Mouse (Mus musculus): ENCODE measurements around the gene Dnaic1. TPM values are rescaled to one million over a fixed set of nuclear protein-coding genes. Genes with fewer than 3 reads are reported as not detected.
A peak's percentile ranks its signal among the peaks of the same experiment; 100 is the strongest.

Gene Dnaic1
- polyA plus RNA-seq, 1 experiment from 2014 or later, result 2.0 TPM

DNA sequence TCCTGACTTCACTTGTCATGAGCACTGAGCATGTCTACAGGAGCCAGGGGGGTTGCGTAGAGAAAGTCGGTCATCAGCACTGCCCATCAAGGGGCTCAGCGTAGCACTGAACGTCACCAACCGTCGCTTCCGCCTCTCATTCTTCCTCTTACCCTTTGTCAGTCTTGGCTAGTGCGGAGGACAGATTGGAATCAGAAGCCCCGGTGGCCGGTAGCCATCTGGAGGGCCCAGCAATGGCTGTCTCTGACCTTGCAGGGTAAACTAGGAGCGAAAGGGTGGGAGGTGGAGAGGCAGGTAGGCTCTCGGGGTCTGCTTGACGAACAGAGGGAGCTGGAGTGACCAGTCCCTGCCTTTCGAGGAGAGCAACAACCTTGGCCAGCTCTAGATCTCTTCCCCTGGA lies 52.5 kb downstream of the Dnaic1 start:
- Histone ChIP-seq H3K36me3 (no peaks in the 10 kb centered on the region), H3K9ac (replicated peaks) (no peak overlapping the region), H3K27me3 (no peaks in the 10 kb centered on the region), H3K4me2 (replicated peaks) (no peak overlapping the region), H3K4me1 (peaks cover 21% of the 10 kb centered on the region), H3K4me3 (no peak overlapping the region), H3K9me3 (no peaks in the 10 kb centered on the region), H3K27ac (replicated peaks) (no peak overlapping the region)
- WGBS, result 89% methylated on average over 14 of the region's 14 CpGs
- ATAC-seq (replicated peaks), result no peak

DNA sequence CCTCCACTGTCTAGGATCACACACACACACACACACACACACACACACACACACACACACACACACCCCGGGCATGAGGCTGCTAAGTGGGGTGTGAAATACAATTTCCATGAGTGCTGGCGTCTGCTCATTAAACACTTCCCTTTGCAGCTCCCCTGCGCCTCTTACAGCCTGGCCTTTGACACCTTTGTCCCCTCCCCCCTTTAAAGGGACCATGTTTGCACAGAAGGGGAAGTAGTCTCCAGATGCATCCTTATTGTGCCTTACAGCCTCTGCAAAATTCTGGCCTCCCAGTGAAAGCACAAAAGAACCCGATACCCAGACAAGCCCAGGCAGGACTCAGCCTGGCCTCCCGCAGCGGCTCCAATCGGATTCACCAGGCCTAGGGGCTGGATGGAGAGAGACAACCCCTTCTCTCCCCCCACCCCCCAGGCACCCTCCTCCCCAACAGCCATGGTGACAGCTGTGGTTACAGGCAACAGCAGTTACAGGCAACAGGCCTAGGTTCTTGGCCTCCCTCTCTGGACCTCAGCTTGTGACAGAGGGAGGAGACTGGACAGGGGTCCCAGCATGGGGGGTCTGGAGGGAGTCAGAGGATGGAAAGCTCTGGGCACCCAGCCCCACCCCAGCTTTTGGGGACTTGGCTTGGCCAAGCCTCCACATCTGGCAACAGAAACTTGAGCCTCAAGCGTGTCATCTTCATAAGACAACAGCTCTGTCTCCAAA lies 58.8 kb downstream of the Dnaic1 start:
- Histone ChIP-seq H3K4me3 (no peak overlapping the region), H3K36me3 (no peaks in the 10 kb centered on the region), H3K4me1 (peaks cover 38% of the 10 kb centered on the region), H3K27me3 (no peaks in the 10 kb centered on the region), H3K9ac (replicated peaks) (no peak overlapping the region), H3K9me3 (no peaks in the 10 kb centered on the region), H3K4me2 (replicated peaks) (no peak overlapping the region), H3K27ac (replicated peaks) (peak overlapping the region; percentile 36)
- WGBS, result 8% methylated on average over 8 of the region's 8 CpGs
- ATAC-seq (replicated peaks), result peak; percentile 27; the same call in 1 of the 2 replicates

DNA sequence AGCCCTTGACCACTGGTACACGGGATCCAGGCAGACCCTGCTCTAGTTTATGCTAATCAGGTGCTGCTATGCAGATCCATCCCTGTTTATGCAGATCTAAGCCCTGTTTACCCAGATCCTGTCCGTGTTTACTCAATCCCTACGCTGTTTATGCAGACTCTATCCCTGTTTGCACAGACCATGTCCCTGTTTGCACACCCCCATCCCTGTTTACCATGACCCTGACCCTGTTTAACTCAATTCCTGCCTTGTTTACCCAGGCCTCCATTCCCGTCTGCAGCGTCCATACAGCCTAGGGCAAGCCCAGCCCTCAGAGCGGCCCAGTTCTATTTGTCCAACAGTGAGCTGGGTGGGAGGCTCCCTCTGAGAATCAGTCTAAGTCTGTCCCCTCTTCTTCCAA lies 60.6 kb downstream of the Dnaic1 start:
- no peak overlapping the region for H3K4me2 ChIP-seq (replicated peaks)
- H3K4me3 ChIP-seq, result no peak overlapping the region
- H3K9ac ChIP-seq (replicated peaks), result no peak overlapping the region
- H3K4me1 ChIP-seq, result peaks cover 38% of the 10 kb centered on the region
- no peak for ATAC-seq (replicated peaks)
- H3K9me3 ChIP-seq, result no peaks in the 10 kb centered on the region
- 41% methylated on average over 6 of the region's 6 CpGs for WGBS
- H3K27me3 ChIP-seq, result no peaks in the 10 kb centered on the region
- H3K27ac ChIP-seq (replicated peaks), result no peak overlapping the region
- H3K36me3 ChIP-seq, result no peaks in the 10 kb centered on the region

DNA sequence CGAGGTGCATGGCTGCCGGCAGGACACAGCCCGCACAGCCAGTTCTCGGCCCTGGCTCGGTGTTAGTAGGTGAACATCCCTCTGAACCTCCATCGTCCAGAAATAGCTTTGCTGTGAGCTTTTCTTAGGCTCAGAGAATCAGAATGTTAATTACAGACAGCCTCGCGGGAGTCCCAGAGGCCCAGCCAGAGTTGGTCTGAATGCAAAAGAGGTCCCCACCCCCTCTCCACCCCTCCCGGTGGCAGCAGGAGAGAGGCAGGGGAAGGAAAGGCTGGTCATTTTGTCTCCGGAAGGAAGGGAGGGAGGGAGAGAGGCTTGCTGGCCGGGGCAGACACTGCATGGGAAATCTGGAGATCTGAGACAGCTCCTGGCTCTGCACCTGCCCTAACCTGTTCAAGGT lies 61.8 kb downstream of the Dnaic1 start:
- ATAC-seq (replicated peaks), result 0 out of 2 replicates have a peak, but pooled peaks have one; percentile 18
- peak overlapping the region; percentile 31 for H3K27ac ChIP-seq (replicated peaks)
- WGBS, result 2% methylated on average over 11 of the region's 11 CpGs

DNA sequence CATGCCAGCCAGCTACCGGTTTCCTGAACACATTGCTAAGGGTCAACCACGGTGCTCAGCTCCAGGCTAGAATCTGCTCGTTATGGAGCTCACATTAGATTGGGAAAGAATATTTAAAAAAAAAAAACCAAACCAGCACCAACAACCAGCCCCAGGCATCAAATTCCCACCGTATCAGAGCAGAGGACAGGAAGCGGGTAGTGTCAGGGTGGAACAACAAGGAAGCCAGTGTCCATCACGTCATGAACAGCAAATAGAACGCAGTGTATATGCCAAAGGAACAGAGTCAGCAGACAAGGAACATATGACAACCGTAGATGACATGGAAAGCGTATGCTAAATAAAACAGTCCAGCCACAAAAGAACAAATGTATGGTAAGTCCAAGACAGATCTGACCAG lies 63.4 kb downstream of the Dnaic1 start:
- no peak overlapping the region for H3K4me2 ChIP-seq (replicated peaks)
- H3K36me3 ChIP-seq, result no peaks in the 10 kb centered on the region
- no peak overlapping the region for H3K27ac ChIP-seq (replicated peaks)
- H3K9ac ChIP-seq (replicated peaks), result no peak overlapping the region
- H3K4me3 ChIP-seq, result no peak overlapping the region
- H3K27me3 ChIP-seq, result no peaks in the 10 kb centered on the region
- no peak for ATAC-seq (replicated peaks)
- H3K9me3 ChIP-seq, result no peaks in the 10 kb centered on the region
- peaks cover 54% of the 10 kb centered on the region for H3K4me1 ChIP-seq
- 71% methylated on average over 9 of the region's 9 CpGs for WGBS

More for the DNA sequence above, 61.8 kb downstream of the Dnaic1 start:
- no peaks in the 10 kb centered on the region for H3K36me3 ChIP-seq
- no peaks in the 10 kb centered on the region for H3K27me3 ChIP-seq
- H3K9me3 ChIP-seq, result no peaks in the 10 kb centered on the region
- 0 out of 2 replicates have a peak overlapping the region, but pooled peaks have one; percentile 6 for H3K4me2 ChIP-seq (replicated peaks)
- no peak overlapping the region for H3K4me3 ChIP-seq
- peaks cover 44% of the 10 kb centered on the region for H3K4me1 ChIP-seq
- H3K9ac ChIP-seq (replicated peaks), result no peak overlapping the region

DNA sequence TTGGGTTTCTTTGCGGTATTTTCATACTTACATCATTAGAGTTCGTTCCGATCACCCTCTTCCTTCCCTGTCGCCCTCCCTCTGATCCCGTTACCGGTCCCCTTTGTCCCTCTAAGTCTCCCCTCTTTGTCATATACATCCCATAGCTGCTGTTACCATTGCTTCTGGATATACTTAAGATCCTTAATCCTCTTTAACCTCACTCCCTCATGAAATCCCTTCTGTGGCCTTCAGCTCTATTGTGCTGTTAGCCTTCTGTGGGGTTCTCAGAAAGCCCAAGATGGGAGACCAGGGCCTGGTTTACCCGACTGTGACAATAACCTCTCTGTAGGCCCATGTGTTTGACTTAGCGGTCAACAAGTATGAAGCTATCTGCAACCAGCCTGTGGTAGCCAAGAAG lies 65.1 kb downstream of the Dnaic1 start:
- H3K9me3 ChIP-seq, result no peaks in the 10 kb centered on the region
- H3K36me3 ChIP-seq, result no peaks in the 10 kb centered on the region
- no peak overlapping the region for H3K27ac ChIP-seq (replicated peaks)
- no peak for ATAC-seq (replicated peaks)
- no peak overlapping the region for H3K9ac ChIP-seq (replicated peaks)
- H3K4me1 ChIP-seq, result peaks cover 59% of the 10 kb centered on the region
- no peaks in the 10 kb centered on the region for H3K27me3 ChIP-seq
- no peak overlapping the region for H3K4me2 ChIP-seq (replicated peaks)
- no peak overlapping the region for H3K4me3 ChIP-seq
- 53% methylated on average over 8 of the region's 8 CpGs for WGBS

DNA sequence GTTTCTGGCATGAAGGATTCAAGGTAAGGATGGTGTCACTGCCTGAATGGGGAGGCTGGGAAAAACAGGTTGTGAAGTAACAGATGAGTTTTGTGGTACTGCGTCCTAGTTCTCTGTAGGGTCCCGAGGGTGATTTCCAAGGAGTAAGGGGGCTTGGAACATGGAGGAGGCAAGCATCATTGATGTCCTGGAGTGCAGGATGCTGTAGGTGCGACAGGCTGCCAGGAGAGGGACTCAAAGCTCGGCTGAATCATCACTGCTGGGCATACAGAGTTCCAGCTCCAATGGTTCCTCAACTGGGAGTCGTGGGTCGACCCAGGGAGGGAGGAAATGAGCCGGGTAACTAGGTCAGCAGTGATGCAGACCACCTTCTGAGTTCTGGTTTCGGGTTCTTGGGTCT lies 65.6 kb downstream of the Dnaic1 start:
- 71% methylated on average over 8 of the region's 8 CpGs for WGBS
- Histone ChIP-seq H3K9ac (replicated peaks) (no peak overlapping the region), H3K4me2 (replicated peaks) (no peak overlapping the region), H3K27me3 (no peaks in the 10 kb centered on the region), H3K27ac (replicated peaks) (no peak overlapping the region), H3K36me3 (no peaks in the 10 kb centered on the region), H3K4me1 (peaks cover 55% of the 10 kb centered on the region), H3K4me3 (no peak overlapping the region), H3K9me3 (no peaks in the 10 kb centered on the region)
- no peak for ATAC-seq (replicated peaks)

DNA sequence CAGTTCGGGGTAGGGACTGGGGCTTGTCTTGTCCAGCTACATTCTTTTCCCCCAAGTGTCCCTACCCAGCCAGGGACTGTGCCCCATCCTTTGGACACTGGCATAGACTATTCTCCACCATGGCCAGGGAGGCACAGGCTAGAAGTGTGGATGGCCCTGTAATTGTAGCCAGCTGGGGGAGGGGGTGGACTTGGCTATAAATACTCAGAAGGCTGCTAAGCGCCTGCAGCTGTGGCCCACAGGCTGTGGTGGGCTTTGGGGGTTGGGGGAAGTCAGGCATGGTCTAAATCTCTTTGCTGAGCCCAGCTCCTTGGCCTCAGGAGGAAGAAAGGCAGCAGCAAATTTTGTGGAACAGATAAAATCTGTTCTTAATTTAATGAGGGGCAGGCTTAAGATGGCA lies 66.3 kb downstream of the Dnaic1 start:
- no peak overlapping the region for H3K4me2 ChIP-seq (replicated peaks)
- WGBS, result 60% methylated on average over 2 of the region's 2 CpGs

DNA sequence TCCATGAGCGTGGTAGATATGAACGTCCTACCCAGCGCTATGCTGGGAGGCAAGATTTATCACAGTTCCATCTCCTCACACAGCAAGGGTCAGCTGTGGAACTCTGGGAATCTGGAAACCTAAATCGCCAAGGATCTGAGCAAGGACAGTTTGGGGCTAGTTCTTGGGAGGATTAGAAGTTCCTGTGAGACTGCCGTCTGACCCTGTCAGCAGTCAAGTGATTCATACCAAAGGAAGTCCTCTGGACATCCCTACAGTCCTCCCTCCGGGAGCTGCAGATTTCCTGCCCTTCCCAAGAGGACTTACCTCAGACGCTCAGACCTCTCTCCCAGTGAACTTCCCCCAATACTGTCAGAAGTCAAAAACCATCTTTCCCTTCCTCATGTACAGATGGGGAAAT lies 66.8 kb downstream of the Dnaic1 start:
- Histone ChIP-seq H3K4me1 (peaks cover 45% of the 10 kb centered on the region), H3K9me3 (no peaks in the 10 kb centered on the region), H3K4me3 (no peak overlapping the region), H3K9ac (replicated peaks) (no peak overlapping the region), H3K27ac (replicated peaks) (no peak overlapping the region; the same call in 1 of the 2 replicates), H3K36me3 (no peaks in the 10 kb centered on the region), H3K27me3 (no peaks in the 10 kb centered on the region), H3K4me2 (replicated peaks) (no peak overlapping the region)
- ATAC-seq (replicated peaks), result no peak
- 77% methylated on average over 7 of the region's 7 CpGs for WGBS

More for the DNA sequence above, 66.3 kb downstream of the Dnaic1 start:
- Histone ChIP-seq H3K36me3 (no peaks in the 10 kb centered on the region), H3K9ac (replicated peaks) (no peak overlapping the region), H3K4me1 (peaks cover 50% of the 10 kb centered on the region), H3K27ac (replicated peaks) (no peak overlapping the region), H3K9me3 (no peaks in the 10 kb centered on the region), H3K27me3 (no peaks in the 10 kb centered on the region), H3K4me3 (no peak overlapping the region)
- no peak for ATAC-seq (replicated peaks)

DNA sequence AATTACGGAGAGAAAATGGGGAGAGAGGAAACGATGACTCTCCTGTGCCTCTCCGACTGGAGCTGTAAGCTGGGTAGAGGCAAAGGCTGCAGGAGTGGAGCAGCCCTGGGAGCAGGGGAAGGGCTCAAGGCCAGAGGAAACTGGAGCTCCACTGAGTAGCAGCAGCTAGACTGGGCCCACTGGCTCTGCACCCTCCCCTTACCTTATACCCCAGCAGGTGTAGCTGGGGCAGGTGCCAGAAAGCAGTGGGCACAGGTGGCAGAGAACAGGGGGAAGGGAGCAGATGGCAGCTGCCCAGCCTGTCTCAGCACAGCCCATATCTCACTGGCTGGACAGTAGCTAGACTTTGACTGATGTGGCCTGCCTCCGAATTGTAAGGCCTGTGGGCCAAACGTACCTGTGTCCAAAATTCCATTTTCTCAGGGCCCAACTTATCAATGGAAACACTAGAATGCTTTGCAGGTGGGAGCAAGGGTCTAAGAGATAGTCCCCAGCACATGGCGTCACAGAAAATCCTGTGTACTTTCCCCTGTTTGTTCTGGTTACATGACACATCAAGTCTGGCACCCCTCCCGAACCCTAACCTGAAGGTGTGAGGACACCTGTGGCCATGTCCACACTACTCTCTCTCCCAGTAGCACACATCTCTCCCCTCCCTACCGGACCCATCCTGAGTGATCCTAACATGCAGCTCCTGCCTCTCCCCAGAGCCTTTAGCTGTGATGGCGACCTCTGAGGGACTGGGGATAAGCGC lies 67.5 kb downstream of the Dnaic1 start:
- Histone ChIP-seq H3K27ac (replicated peaks) (no peak overlapping the region), H3K4me1 (peaks cover 38% of the 10 kb centered on the region), H3K4me3 (no peak overlapping the region), H3K36me3 (no peaks in the 10 kb centered on the region), H3K27me3 (no peaks in the 10 kb centered on the region), H3K9me3 (no peaks in the 10 kb centered on the region), H3K9ac (replicated peaks) (no peak overlapping the region), H3K4me2 (replicated peaks) (no peak overlapping the region)
- 87% methylated on average over 10 of the region's 10 CpGs for WGBS
- no peak for ATAC-seq (replicated peaks)

DNA sequence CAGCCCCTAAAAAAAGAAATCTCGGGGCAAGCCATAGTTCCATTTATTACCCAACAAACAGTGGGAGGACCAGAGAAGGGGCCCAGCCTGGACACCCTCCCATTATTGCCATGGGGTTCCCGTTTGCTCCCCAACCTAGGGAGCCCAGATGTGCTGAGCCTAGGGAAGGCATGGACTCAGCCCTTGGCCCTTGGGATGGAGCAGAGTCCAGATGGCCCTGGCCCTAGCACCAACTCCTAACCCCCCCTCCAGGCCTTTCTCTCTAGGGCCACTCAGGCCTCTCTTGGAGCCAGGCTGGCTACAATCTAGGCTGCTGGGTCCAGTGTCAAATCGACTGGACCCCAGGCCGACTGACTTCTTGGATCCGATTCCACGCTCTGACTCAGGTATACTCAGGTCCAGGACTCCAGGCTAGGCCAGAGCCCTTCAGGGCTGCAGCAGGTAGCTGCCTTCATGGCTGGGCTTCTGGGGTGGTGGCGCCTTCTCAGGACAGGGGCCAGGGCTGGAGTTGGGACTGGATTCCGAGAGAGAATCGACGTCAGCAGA lies 68.7 kb downstream of the Dnaic1 start:
- no peaks in the 10 kb centered on the region for H3K36me3 ChIP-seq
- H3K4me3 ChIP-seq, result peak overlapping the region; percentile 84; the same call in 1 of the 2 replicates
- WGBS, result 91% methylated on average over 10 of the region's 10 CpGs
- H3K4me1 ChIP-seq, result peaks cover 36% of the 10 kb centered on the region
- no peak for ATAC-seq (replicated peaks)
- peak overlapping the region; percentile 96; the same call in 1 of the 2 replicates for H3K9ac ChIP-seq (replicated peaks)
- no peaks in the 10 kb centered on the region for H3K27me3 ChIP-seq
- H3K4me2 ChIP-seq (replicated peaks), result peak overlapping the region; percentile 61
- no peaks in the 10 kb centered on the region for H3K9me3 ChIP-seq
- no peak overlapping the region for H3K27ac ChIP-seq (replicated peaks)

DNA sequence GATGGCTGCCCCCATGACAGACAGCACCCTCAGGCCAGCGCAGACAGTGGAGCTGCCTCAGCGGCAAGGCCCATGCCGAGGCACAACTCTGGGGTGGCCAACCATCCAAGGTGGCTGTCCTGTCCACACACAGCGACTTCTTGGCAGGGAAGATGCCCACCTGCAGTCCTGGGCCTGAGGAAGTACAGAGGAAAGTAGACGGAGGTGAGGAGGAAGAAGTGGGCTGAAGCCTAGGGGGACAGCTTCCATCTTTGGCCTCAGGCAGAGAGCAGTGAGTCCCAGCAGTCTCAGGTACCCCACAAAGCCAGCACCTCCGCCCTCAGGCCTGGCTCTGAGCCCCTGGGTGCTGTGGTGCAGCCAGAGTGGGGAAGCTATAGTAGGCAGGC lies 69.2 kb downstream of the Dnaic1 start:
- WGBS, result 79% methylated on average over 6 of the region's 6 CpGs
- peaks cover 36% of the 10 kb centered on the region for H3K4me1 ChIP-seq
- no peak; the same call in 1 of the 2 replicates for ATAC-seq (replicated peaks)
- peak overlapping the region; percentile 96 for H3K9ac ChIP-seq (replicated peaks)
- H3K27me3 ChIP-seq, result no peaks in the 10 kb centered on the region
- H3K27ac ChIP-seq (replicated peaks), result peak overlapping the region; percentile 91; the same call in 1 of the 2 replicates
- peak overlapping the region; percentile 61 for H3K4me2 ChIP-seq (replicated peaks)
- no peaks in the 10 kb centered on the region for H3K36me3 ChIP-seq
- peak overlapping the region; percentile 84 for H3K4me3 ChIP-seq
- no peaks in the 10 kb centered on the region for H3K9me3 ChIP-seq
